Mouse (Mus musculus): ENCODE results near the gene Per1. TPM values are rescaled to one million over a fixed set of nuclear protein-coding genes. Genes with fewer than 3 reads are reported as not detected.

The Per1 gene
- polyA plus RNA-seq, 1 experiment, result 25.0 TPM

- Histone ChIP-seq H3K9me3 (replicated peaks; ENCODE audit: control insufficient read depth, insufficient read depth, low read length, poor library complexity, severe bottlenecking) (no peaks in the 10 kb centered on the region), H3K9ac (ENCODE audit: low read depth, poor library complexity, severe bottlenecking) (peak overlapping the region; percentile 45), H3K27ac (ENCODE audit: insufficient read depth, low read length) (peak overlapping the region; percentile 55; the same call in 1 of the 2 replicates), H3K27me3 (ENCODE audit: control insufficient read depth, insufficient read depth, low read length, poor library complexity, severe bottlenecking) (no peaks in the 10 kb centered on the region), H3K4me1 (ENCODE audit: control insufficient read depth, insufficient read depth, low read length) (no peaks in the 10 kb centered on the region), H3K36me3 (ENCODE audit: control insufficient read depth, insufficient read depth, low read length, poor library complexity, severe bottlenecking) (no peaks in the 10 kb centered on the region), H3K4me3 (ENCODE audit: low read depth, low read length) (no peak overlapping the region)
- no peak for TF ChIP-seq EP300 (IDR thresholded peaks at IDR 0.05; ENCODE audit: insufficient read depth, low read depth, low read length)
- TF ChIP-seq CTCF (IDR thresholded peaks at IDR 0.05; ENCODE audit: low read depth, low read length), result peak; percentile 64
- no peak for TF ChIP-seq POLR2A (IDR thresholded peaks at IDR 0.05; ENCODE audit: insufficient read depth, low read length)
Observed at GRCm38 (mm10) chr11:69066956-69067355, 28.1 kb upstream of the Per1 start.

GRCm38 (mm10) chr11:69067601-69068000 lies 27.4 kb upstream of the Per1 start:
- H3K36me3 ChIP-seq (ENCODE audit: control insufficient read depth, insufficient read depth, low read length, poor library complexity, severe bottlenecking), result no peaks in the 10 kb centered on the region
- no peak for TF ChIP-seq CTCF (IDR thresholded peaks at IDR 0.05; ENCODE audit: low read depth, low read length)
- no peak for TF ChIP-seq EP300 (IDR thresholded peaks at IDR 0.05; ENCODE audit: insufficient read depth, low read depth, low read length)
- TF ChIP-seq POLR2A (IDR thresholded peaks at IDR 0.05; ENCODE audit: insufficient read depth, low read length), result no peak
- H3K9me3 ChIP-seq (replicated peaks; ENCODE audit: control insufficient read depth, insufficient read depth, low read length, poor library complexity, severe bottlenecking), result no peaks in the 10 kb centered on the region
- H3K27ac ChIP-seq (ENCODE audit: insufficient read depth, low read length), result no peak overlapping the region
- H3K9ac ChIP-seq (ENCODE audit: low read depth, poor library complexity, severe bottlenecking), result no peak overlapping the region
- no peaks in the 10 kb centered on the region for H3K27me3 ChIP-seq (ENCODE audit: control insufficient read depth, insufficient read depth, low read length, poor library complexity, severe bottlenecking)
- no peaks in the 10 kb centered on the region for H3K4me1 ChIP-seq (ENCODE audit: control insufficient read depth, insufficient read depth, low read length)
- H3K4me3 ChIP-seq (ENCODE audit: low read depth, low read length), result no peak overlapping the region

- peaks cover 5% of the 10 kb centered on the region for H3K4me1 ChIP-seq (ENCODE audit: control insufficient read depth, insufficient read depth, low read length)
- H3K9ac ChIP-seq (ENCODE audit: low read depth, poor library complexity, severe bottlenecking), result peak overlapping the region; percentile 67
- TF ChIP-seq POLR2A (IDR thresholded peaks at IDR 0.05; ENCODE audit: insufficient read depth, low read length) (no peak), EP300 (IDR thresholded peaks at IDR 0.05; ENCODE audit: insufficient read depth, low read depth, low read length) (no peak), CTCF (IDR thresholded peaks at IDR 0.05; ENCODE audit: low read depth, low read length) (no peak)
Observed at GRCm38 (mm10) chr11:69070093-69070492, 24.9 kb upstream of the Per1 start.

GRCm38 (mm10) chr11:69070590-69071222 lies 24.3 kb upstream of the Per1 start, which contains the start of gene Tmem107:
TSS of gene Tmem107 (plus strand) at chr11:69070806.
- Histone ChIP-seq H3K27ac (ENCODE audit: insufficient read depth, low read length) (peak within 1 kb of the TSS; percentile 21; the same call in 1 of the 2 replicates), H3K36me3 (ENCODE audit: control insufficient read depth, insufficient read depth, low read length, poor library complexity, severe bottlenecking) (no peaks in the 10 kb centered on the region), H3K27me3 (ENCODE audit: control insufficient read depth, insufficient read depth, low read length, poor library complexity, severe bottlenecking) (no peaks in the 10 kb centered on the region), H3K9me3 (replicated peaks; ENCODE audit: control insufficient read depth, insufficient read depth, low read length, poor library complexity, severe bottlenecking) (no peaks in the 10 kb centered on the region), H3K4me3 (ENCODE audit: low read depth, low read length) (peak within 1 kb of the TSS; percentile 93), H3K4me1 (ENCODE audit: control insufficient read depth, insufficient read depth, low read length) (peaks cover 5% of the 10 kb centered on the region), H3K9ac (ENCODE audit: low read depth, poor library complexity, severe bottlenecking) (peak within 1 kb of the TSS; percentile 67)
- TF ChIP-seq CTCF (IDR thresholded peaks at IDR 0.05; ENCODE audit: low read depth, low read length) (no peak), POLR2A (IDR thresholded peaks at IDR 0.05; ENCODE audit: insufficient read depth, low read length) (peak; percentile 97)

More at GRCm38 (mm10) chr11:69070093-69070492, 24.9 kb upstream of the Per1 start:
- peak overlapping the region; percentile 93 for H3K4me3 ChIP-seq (ENCODE audit: low read depth, low read length)
- peak overlapping the region; percentile 21; the same call in 1 of the 2 replicates for H3K27ac ChIP-seq (ENCODE audit: insufficient read depth, low read length)
- no peaks in the 10 kb centered on the region for H3K9me3 ChIP-seq (replicated peaks; ENCODE audit: control insufficient read depth, insufficient read depth, low read length, poor library complexity, severe bottlenecking)
- no peaks in the 10 kb centered on the region for H3K27me3 ChIP-seq (ENCODE audit: control insufficient read depth, insufficient read depth, low read length, poor library complexity, severe bottlenecking)
- no peaks in the 10 kb centered on the region for H3K36me3 ChIP-seq (ENCODE audit: control insufficient read depth, insufficient read depth, low read length, poor library complexity, severe bottlenecking)

GRCm38 (mm10) chr11:69071262-69071661 lies 23.8 kb upstream of the Per1 start:
- H3K36me3 ChIP-seq (ENCODE audit: control insufficient read depth, insufficient read depth, low read length, poor library complexity, severe bottlenecking), result no peaks in the 10 kb centered on the region
- peak overlapping the region; percentile 93 for H3K4me3 ChIP-seq (ENCODE audit: low read depth, low read length)
- H3K27ac ChIP-seq (ENCODE audit: insufficient read depth, low read length), result no peak overlapping the region
- H3K4me1 ChIP-seq (ENCODE audit: control insufficient read depth, insufficient read depth, low read length), result peaks cover 5% of the 10 kb centered on the region
- H3K9ac ChIP-seq (ENCODE audit: low read depth, poor library complexity, severe bottlenecking), result peak overlapping the region; percentile 67
- no peaks in the 10 kb centered on the region for H3K27me3 ChIP-seq (ENCODE audit: control insufficient read depth, insufficient read depth, low read length, poor library complexity, severe bottlenecking)
- no peak for TF ChIP-seq POLR2A (IDR thresholded peaks at IDR 0.05; ENCODE audit: insufficient read depth, low read length)
- no peak for TF ChIP-seq CTCF (IDR thresholded peaks at IDR 0.05; ENCODE audit: low read depth, low read length)
- no peak for TF ChIP-seq EP300 (IDR thresholded peaks at IDR 0.05; ENCODE audit: insufficient read depth, low read depth, low read length)
- no peaks in the 10 kb centered on the region for H3K9me3 ChIP-seq (replicated peaks; ENCODE audit: control insufficient read depth, insufficient read depth, low read length, poor library complexity, severe bottlenecking)

- no peak overlapping the region for H3K27ac ChIP-seq (ENCODE audit: insufficient read depth, low read length)
- TF ChIP-seq EP300 (IDR thresholded peaks at IDR 0.05; ENCODE audit: insufficient read depth, low read depth, low read length), result no peak
- no peak for TF ChIP-seq CTCF (IDR thresholded peaks at IDR 0.05; ENCODE audit: low read depth, low read length)
- no peak for TF ChIP-seq POLR2A (IDR thresholded peaks at IDR 0.05; ENCODE audit: insufficient read depth, low read length)
- H3K4me3 ChIP-seq (ENCODE audit: low read depth, low read length), result no peak overlapping the region
- H3K9me3 ChIP-seq (replicated peaks; ENCODE audit: control insufficient read depth, insufficient read depth, low read length, poor library complexity, severe bottlenecking), result no peaks in the 10 kb centered on the region
- peak overlapping the region; percentile 82 for H3K9ac ChIP-seq (ENCODE audit: low read depth, poor library complexity, severe bottlenecking)
- no peaks in the 10 kb centered on the region for H3K36me3 ChIP-seq (ENCODE audit: control insufficient read depth, insufficient read depth, low read length, poor library complexity, severe bottlenecking)
- H3K4me1 ChIP-seq (ENCODE audit: control insufficient read depth, insufficient read depth, low read length), result peaks cover 5% of the 10 kb centered on the region
- H3K27me3 ChIP-seq (ENCODE audit: control insufficient read depth, insufficient read depth, low read length, poor library complexity, severe bottlenecking), result no peaks in the 10 kb centered on the region
Observed at GRCm38 (mm10) chr11:69072234-69072633, 22.8 kb upstream of the Per1 start.

All from ES-Bruce4 (cell line).